Mouse (Mus musculus) fat pad, adult 2 months (tissue): ENCODE results near the gene Rer1.

Experiments used
- DNase-seq: peaks from one replicate; pipeline ENCODE4 v3.0.0-alpha.2; 2011; ENCODE audit warnings: low read depth, low spot score; ENCODE audit errors: extremely low read depth

Gene Rer1

GRCm38 (mm10) chr4:155075813-155076212, 10.4 kb downstream of the Rer1 start:
- no peak for DNase-seq

GRCm38 (mm10) chr4:155075137-155075536, 11.0 kb downstream of the Rer1 start:
- no peak for DNase-seq

- no peak for DNase-seq
Measured at GRCm38 (mm10) chr4:155074418-155074817, 11.8 kb downstream of the Rer1 start.

- DNase-seq, result no peak
Measured at GRCm38 (mm10) chr4:155070921-155071320, 15.3 kb downstream of the Rer1 start.

GRCm38 (mm10) chr4:155070199-155070598, 16.0 kb downstream of the Rer1 start:
- no peak for DNase-seq

GRCm38 (mm10) chr4:155069191-155069590, 17.0 kb downstream of the Rer1 start:
- DNase-seq, result no peak

- DNase-seq, result no peak
Measured at GRCm38 (mm10) chr4:155068357-155068972, 17.7 kb downstream of the Rer1 start.

GRCm38 (mm10) chr4:155066834-155067522, 19.2 kb downstream of the Rer1 start, which contains the start of gene Pex10:
Gene Pex10 (plus strand): TSS chr4:155067016.
- peak; percentile 59 for DNase-seq

GRCm38 (mm10) chr4:155065970-155066833, 20.0 kb downstream of the Rer1 start:
- DNase-seq, result peak; percentile 57

GRCm38 (mm10) chr4:155064474-155064873, 21.7 kb downstream of the Rer1 start:
- no peak for DNase-seq

- DNase-seq, result no peak
Measured at GRCm38 (mm10) chr4:155063895-155064294, 22.3 kb downstream of the Rer1 start.

- no peak for DNase-seq
Measured at GRCm38 (mm10) chr4:155058325-155058724, 27.9 kb downstream of the Rer1 start.

GRCm38 (mm10) chr4:155056724-155057123, 29.5 kb downstream of the Rer1 start, which contains the start of gene Plch2:
Gene Plch2 (minus strand): TSS chr4:155056784.
- no peak for DNase-seq

- DNase-seq, result no peak
Measured at GRCm38 (mm10) chr4:155050116-155050515, 36.1 kb downstream of the Rer1 start.

GRCm38 (mm10) chr4:155046636-155047035, 39.5 kb downstream of the Rer1 start:
- DNase-seq, result no peak

- no peak for DNase-seq
Measured at GRCm38 (mm10) chr4:155043289-155043625, 42.9 kb downstream of the Rer1 start.

- no peak for DNase-seq
Measured at GRCm38 (mm10) chr4:155042606-155043288, 43.4 kb downstream of the Rer1 start.

- no peak for DNase-seq
Measured at GRCm38 (mm10) chr4:155040696-155041095, 45.5 kb downstream of the Rer1 start.

- DNase-seq, result no peak
Measured at GRCm38 (mm10) chr4:155040197-155040596, 46.0 kb downstream of the Rer1 start.

- no peak for DNase-seq
Measured at GRCm38 (mm10) chr4:155034787-155035186, 51.4 kb downstream of the Rer1 start.

- no peak for DNase-seq
Measured at GRCm38 (mm10) chr4:155034202-155034601, 52.0 kb downstream of the Rer1 start.
